Mouse (Mus musculus) kidney, embryonic 14.5 days (tissue): ENCODE measurements around the gene Ncoa1. TPM values are rescaled to one million over a fixed set of nuclear protein-coding genes. Genes with fewer than 3 reads are reported as not detected.
"Not testable (repeated sequence)": the region's sequence is repeated elsewhere in the genome, so short reads cannot be mapped to it uniquely, and the experiment has no call there.

Experiments used
- ATAC-seq: fragments of 200-750 bp; cut with Nextera tagmentation; 2 replicates; pipeline ENCODE4 v1.8.0; 2017; ENCODE audit warnings: moderate number of reproducible peaks, mild to moderate bottlenecking, moderate TSS enrichment, moderate library complexity; ENCODE audit not compliant: low FRiP score, low TSS enrichment
- H3K27ac ChIP-seq: fragments of 300-500 bp; sonication (generic); 2 replicates; pipeline ENCODE4 v1.5.1; 2014; ENCODE audit warnings: low read depth, mild to moderate bottlenecking, low read length, moderate library complexity, mixed read lengths
- H3K27me3 ChIP-seq: fragments of 300-500 bp; sonication (generic); 2 replicates; pipeline ENCODE4 v1.6.1; 2014; ENCODE audit warnings: mild to moderate bottlenecking, low read length; ENCODE audit not compliant: control insufficient read depth, insufficient read depth
- H3K36me3 ChIP-seq: fragments of 300-500 bp; sonication (generic); 2 replicates; pipeline ENCODE4 v1.6.1; 2014; ENCODE audit warnings: low read length, mixed read lengths; ENCODE audit not compliant: control insufficient read depth, insufficient read depth
- H3K4me1 ChIP-seq: fragments of 300-500 bp; sonication (generic); 2 replicates; pipeline ENCODE4 v1.6.1; 2014; ENCODE audit warnings: low read length, mixed read lengths; ENCODE audit not compliant: control insufficient read depth, insufficient read depth
- H3K4me2 ChIP-seq: fragments of 300-500 bp; sonication (generic); replicated peaks from 2 replicates; pipeline ENCODE4 v1.6.1; 2014; ENCODE audit warnings: low read depth, mild to moderate bottlenecking, low read length
- H3K4me3 ChIP-seq: fragments of 300-500 bp; sonication (generic); 2 replicates; pipeline ENCODE4 v1.5.1; 2014; ENCODE audit warnings: mild to moderate bottlenecking, low read length
- H3K9ac ChIP-seq: fragments of 300-500 bp; sonication (generic); 2 replicates; pipeline ENCODE4 v1.6.1; 2014; ENCODE audit warnings: low read depth, mild to moderate bottlenecking, low read length, moderate library complexity
- H3K9me3 ChIP-seq: fragments of 300-500 bp; sonication (generic); 2 replicates; pipeline ENCODE4 v1.6.1; 2016; ENCODE audit warnings: low read length; ENCODE audit not compliant: control insufficient read depth
- whole genome bisulfite sequencing: fragments of 180-500 bp; shearing (Covaris S2); extraction: QIAGEN DNeasy Blood & Tissue Kit; methylation state at CpG from one replicate; pipeline ENCODE4 v1.1.7; 2014; 5-methylcytosine and 5-hydroxymethylcytosine counted together
- polyA plus RNA-seq: library from polyadenylated mRNA; unstranded; fragments of >200 nt; fragmentation: Nextera tagmentation; extraction: Ambion mirVana; gene quantifications from 2 replicates; pipeline ENCODE4 v1.2.1, GENCODE M21; 2014

Gene Ncoa1
- polyA plus RNA-seq, 1 experiment from 2014 or later = 10.6 TPM

DNA sequence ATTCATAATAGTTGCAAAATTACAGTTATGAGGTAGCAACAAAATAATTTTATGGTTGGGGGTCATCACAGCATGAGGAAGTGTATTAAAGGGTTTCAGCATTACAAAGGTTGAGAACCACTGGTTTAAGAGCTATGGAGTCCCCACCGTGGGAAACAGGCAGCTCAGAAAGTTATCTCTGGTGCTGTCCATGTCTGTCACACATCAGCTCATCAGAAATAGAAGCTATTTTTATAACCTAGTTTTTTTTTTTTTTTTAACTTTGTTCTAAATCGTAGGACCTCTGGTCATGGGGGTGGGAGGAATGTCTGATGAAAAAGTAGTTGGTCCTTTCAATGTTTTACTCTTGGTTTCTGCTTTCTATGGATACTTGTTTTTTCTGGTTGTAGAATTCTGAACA, 233.2 kb downstream of the Ncoa1 start:
- ATAC-seq = no peak
- H3K9me3 ChIP-seq = no peaks in the 10 kb centered on the region
- H3K4me1 ChIP-seq = no peaks in the 10 kb centered on the region
- H3K4me2 ChIP-seq = no peak overlapping the region
- H3K27me3 ChIP-seq = no peaks in the 10 kb centered on the region
- no peak overlapping the region for H3K27ac ChIP-seq
- no peaks in the 10 kb centered on the region for H3K36me3 ChIP-seq
- 90% methylated on average over 2 of the region's 2 CpGs for WGBS
- H3K4me3 ChIP-seq = no peak overlapping the region
- no peak overlapping the region for H3K9ac ChIP-seq

DNA sequence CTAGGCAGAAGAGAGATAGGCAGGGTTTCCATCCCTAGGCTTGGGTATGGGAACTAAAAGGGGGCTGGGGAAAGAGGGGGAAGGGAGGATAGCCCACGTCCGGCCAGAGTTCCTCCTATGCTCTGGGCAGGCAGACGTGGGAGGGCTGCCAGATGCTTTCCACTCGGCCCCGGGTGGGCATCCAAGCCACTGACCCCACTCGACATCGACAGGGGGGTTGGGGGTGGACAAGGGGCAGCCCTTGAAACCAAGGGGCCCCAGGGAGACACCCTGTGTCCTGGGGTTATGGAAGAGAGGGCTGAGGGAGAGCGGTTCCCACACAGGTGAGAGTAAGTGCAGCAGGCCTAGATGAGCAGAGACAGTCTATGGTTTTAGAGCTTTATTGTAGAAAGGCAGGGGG, 236.7 kb downstream of the Ncoa1 start:
- not testable (repeated sequence) for H3K27ac ChIP-seq, H3K9me3 ChIP-seq, H3K4me2 ChIP-seq, H3K27me3 ChIP-seq, H3K4me1 ChIP-seq, H3K36me3 ChIP-seq, H3K4me3 ChIP-seq, H3K9ac ChIP-seq, ATAC-seq
- 46% methylated on average over 8 of the region's 8 CpGs for WGBS

DNA sequence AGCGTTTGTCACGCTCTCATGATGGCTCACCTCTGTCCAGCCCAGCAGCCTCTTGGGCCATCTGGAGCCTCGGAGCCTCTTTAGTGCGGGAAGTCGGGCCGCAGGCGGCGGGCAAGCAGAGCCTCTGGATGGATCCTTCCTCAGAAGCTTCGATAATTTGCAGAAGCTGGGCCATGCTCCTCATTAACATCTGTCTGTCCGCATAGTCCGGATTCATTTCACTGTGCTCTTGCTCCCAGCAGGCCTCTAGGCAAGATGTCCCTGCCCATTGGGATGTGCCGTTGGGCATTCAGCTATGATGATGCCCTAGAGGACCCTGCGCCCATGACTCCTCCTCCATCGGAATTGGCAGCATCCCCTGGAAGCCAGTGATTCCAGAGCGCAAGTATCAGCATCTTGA, 239.5 kb downstream of the Ncoa1 start:
- Histone ChIP-seq H3K9ac (no peak overlapping the region), H3K4me2 (no peak overlapping the region), H3K4me3 (no peak overlapping the region), H3K27me3 (no peaks in the 10 kb centered on the region), H3K36me3 (no peaks in the 10 kb centered on the region; the same call in 1 of the 2 replicates), H3K27ac (no peak overlapping the region), H3K9me3 (no peaks in the 10 kb centered on the region), H3K4me1 (peaks cover 4% of the 10 kb centered on the region)
- no peak for ATAC-seq
- 95% methylated on average over 15 of the region's 15 CpGs for WGBS

DNA sequence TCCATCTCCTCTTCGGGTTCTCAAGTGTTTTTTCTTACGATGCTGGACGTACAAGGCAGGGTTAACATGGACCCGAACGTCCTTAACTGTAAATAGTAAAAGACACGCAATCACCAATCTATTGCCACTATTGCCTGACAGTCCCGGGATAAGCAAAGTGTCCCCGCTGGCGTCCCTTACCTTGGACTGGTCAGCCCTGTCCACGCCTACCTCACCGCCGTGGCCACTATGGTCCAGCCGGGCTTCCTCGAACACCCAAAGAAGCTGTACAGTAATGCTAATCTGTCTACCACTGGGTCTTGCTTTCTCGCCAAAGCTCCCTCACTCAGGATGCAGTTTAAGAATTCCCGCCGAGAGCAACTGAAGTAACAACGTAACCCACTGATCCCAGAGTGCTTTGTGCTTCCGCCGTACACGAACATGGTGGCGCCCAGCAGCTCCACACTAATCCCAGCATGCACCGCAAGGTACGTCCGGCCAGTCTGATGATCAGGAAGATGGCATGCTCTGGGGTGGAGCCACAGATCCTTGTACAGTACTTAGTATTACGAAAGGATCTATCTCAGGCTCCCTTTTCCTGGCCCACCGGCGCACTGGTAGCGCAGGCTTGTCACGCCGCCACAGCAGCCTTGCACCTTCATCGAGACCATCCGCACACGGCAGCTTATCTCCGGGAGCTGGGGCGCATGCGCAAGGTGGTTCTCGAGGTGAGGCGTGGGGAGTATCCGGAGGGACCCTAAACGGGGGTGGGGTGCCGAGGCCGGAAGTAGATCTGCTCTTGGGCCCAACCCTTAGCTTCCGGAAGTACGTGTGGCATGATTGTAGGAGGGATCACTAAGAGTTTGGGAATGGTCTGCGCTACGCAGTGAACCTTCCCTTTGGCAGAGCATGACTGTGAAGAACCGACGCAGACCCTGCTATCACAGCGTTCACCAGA, 243.1 kb downstream of the Ncoa1 start, which contains the start of the genes Ptrhd1 and Cenpo:
TSS of gene Ptrhd1 (plus strand) at position 456 of the 937 bp plus-strand sequence.
TSS of gene Cenpo (minus strand) at position 723 of the 937 bp plus-strand sequence.
- Histone ChIP-seq H3K27ac (peak within 1 kb of the TSS; percentile 96), H3K4me1 (peaks cover 8% of the 10 kb centered on the region), H3K9ac (peak within 1 kb of the TSS; percentile 81), H3K9me3 (no peaks in the 10 kb centered on the region), H3K4me3 (peak within 1 kb of the TSS; percentile 70), H3K36me3 (peaks cover 16% of the 10 kb centered on the region; the same call in 1 of the 2 replicates), H3K4me2 (peak within 1 kb of the TSS; percentile 51), H3K27me3 (no peaks in the 10 kb centered on the region)
- ATAC-seq = peak; percentile 99
- 1% methylated on average over 50 of the region's 50 CpGs for WGBS

DNA sequence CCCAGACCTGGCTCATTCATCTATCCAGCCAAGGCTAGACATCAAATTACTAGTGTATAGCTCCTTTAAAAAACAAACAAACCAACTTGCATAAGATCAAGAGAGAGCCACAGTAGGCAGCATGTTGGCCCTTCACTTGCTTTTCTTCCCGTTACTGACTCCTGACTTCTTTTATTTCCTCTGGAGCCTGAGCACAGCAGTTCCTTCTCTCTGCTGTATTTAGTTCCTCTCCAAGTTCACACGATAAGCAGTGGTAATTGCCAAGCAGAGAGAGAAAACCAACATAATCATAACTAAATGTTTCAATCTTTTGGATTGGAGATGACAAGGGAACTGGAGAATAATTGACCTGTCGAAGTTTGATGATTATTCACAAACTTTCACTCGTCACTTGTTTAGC, 244.2 kb downstream of the Ncoa1 start:
- Histone ChIP-seq H3K36me3 (peaks cover 17% of the 10 kb centered on the region; the same call in 1 of the 2 replicates), H3K4me3 (peak overlapping the region; percentile 70), H3K9me3 (no peaks in the 10 kb centered on the region), H3K4me1 (peaks cover 8% of the 10 kb centered on the region), H3K27ac (no peak overlapping the region), H3K9ac (peak overlapping the region; percentile 81; the same call in 1 of the 2 replicates), H3K4me2 (peak overlapping the region; percentile 50), H3K27me3 (no peaks in the 10 kb centered on the region)
- no peak for ATAC-seq
- WGBS = 51% methylated on average over 4 of the region's 4 CpGs

DNA sequence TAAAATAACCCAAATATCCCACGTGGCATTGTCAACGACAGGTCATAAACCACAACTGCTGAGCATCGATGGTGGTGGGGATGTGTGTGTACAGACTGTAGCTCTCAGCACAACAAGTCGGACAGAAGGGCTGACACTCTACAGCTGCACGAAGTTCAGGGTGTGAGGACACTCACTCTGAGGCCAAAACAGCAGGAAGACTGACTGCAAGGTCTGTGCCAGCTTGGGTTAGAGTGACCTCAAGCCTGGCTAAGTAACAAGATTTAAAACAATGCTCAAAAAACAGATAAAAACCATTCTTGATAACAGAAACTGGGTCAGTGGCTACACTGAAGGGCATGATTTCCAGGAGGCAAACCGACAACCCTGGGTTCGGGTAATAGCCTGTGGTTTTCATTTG, 246.8 kb downstream of the Ncoa1 start:
- WGBS = 86% methylated on average over 7 of the region's 7 CpGs

DNA sequence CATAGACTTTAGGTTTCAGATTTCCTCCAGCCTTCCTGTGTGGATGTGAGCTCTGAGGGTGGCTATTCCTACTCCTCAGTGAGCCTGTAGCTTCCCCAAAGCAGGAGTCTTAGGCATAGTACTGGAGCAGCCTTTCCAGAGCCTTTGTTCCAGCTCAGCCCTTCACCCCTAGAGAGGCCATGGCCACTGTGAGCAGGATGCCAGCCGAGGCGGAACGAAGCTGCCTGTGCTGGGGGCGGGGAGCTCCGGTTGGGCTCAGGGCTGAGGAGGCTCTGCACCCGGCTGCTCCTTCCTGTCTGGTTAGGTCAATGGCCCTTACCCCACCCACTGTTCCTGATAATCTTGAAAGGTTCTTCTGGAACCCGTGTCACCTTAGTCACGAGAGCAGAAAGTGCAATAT, 264.1 kb downstream of the Ncoa1 start:
- Histone ChIP-seq H3K9ac (no peak overlapping the region), H3K4me1 (0 out of 2 replicates have a peak, but pooled peaks cover 6% of the 10 kb centered on the region), H3K9me3 (no peaks in the 10 kb centered on the region), H3K36me3 (peaks cover 73% of the 10 kb centered on the region; the same call in 1 of the 2 replicates), H3K4me2 (no peak overlapping the region), H3K27ac (peak overlapping the region; percentile 59), H3K4me3 (no peak overlapping the region), H3K27me3 (no peaks in the 10 kb centered on the region)
- WGBS = 48% methylated on average over 8 of the region's 8 CpGs
- ATAC-seq = peak; percentile 89

More for the DNA sequence above, 246.8 kb downstream of the Ncoa1 start:
- no peak overlapping the region for H3K9ac ChIP-seq
- no peaks in the 10 kb centered on the region for H3K9me3 ChIP-seq
- no peak overlapping the region for H3K4me2 ChIP-seq
- peaks cover 34% of the 10 kb centered on the region; the same call in 1 of the 2 replicates for H3K36me3 ChIP-seq
- H3K4me3 ChIP-seq = no peak overlapping the region
- no peaks in the 10 kb centered on the region for H3K27me3 ChIP-seq
- H3K27ac ChIP-seq = no peak overlapping the region
- H3K4me1 ChIP-seq = peaks cover 8% of the 10 kb centered on the region
- ATAC-seq = no peak

DNA sequence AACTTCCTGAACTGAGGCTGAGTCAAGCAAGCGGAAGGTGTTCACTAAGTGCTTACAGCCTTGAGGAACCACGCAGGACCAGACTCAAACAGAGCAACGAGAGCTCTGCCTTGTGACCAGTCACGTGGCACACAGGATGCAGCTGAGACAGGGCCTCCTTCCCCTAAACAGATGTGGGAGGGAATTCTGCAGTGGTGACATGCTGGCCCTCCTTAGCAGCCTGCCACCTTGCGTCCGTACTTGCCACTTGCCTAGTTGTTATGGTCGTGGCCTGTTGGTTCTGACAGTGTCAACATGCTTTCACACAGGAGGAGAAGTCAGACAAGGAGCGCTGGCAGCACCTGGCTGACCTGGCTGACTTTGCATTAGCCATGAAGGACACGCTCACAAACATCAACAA, 265.8 kb downstream of the Ncoa1 start:
- WGBS = 66% methylated on average over 9 of the region's 9 CpGs
- H3K4me3 ChIP-seq = no peak overlapping the region
- ATAC-seq = no peak
- no peaks in the 10 kb centered on the region for H3K9me3 ChIP-seq
- no peaks in the 10 kb centered on the region for H3K27me3 ChIP-seq
- peaks cover 72% of the 10 kb centered on the region; the same call in 1 of the 2 replicates for H3K36me3 ChIP-seq
- no peak overlapping the region for H3K27ac ChIP-seq
- no peak overlapping the region for H3K4me2 ChIP-seq
- no peak overlapping the region for H3K9ac ChIP-seq
- H3K4me1 ChIP-seq = 0 out of 2 replicates have a peak, but pooled peaks cover 6% of the 10 kb centered on the region

DNA sequence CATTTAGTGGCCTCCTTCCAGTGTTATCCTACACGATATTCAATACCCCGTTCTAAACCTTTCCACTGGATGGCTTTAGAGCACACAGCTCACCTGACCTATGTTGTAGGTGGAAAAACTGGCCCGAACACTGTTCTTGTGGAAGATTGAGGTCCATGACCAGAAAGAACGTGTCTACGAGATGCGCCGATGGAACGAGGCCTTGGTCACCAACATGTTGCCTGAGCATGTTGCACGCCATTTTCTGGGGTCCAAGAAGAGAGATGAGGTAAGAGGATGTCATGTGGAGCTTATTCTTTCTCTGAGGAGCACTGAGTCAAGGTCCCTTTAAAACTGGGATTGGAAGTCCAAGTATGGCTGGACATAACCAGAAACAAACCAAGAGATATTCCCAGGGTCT, 267.8 kb downstream of the Ncoa1 start:
- Histone ChIP-seq H3K9ac (no peak overlapping the region), H3K27me3 (no peaks in the 10 kb centered on the region), H3K27ac (no peak overlapping the region), H3K4me1 (0 out of 2 replicates have a peak, but pooled peaks cover 6% of the 10 kb centered on the region), H3K4me3 (no peak overlapping the region), H3K36me3 (peaks cover 59% of the 10 kb centered on the region; the same call in 1 of the 2 replicates), H3K4me2 (no peak overlapping the region), H3K9me3 (no peaks in the 10 kb centered on the region)
- 96% methylated on average over 9 of the region's 9 CpGs for WGBS
- no peak for ATAC-seq
